Mouse (Mus musculus) CD4-positive, CD25-positive, alpha-beta regulatory T cell, adult 2 months (primary cell): ENCODE measurements around the gene Smpdl3b.
A peak's percentile ranks its signal among the peaks of the same experiment; 100 is the strongest.
"Not testable (repeated sequence)": the region's sequence is repeated elsewhere in the genome, so short reads cannot be mapped to it uniquely, and the experiment has no call there.

Source experiments
- DNase-seq: peaks from one replicate; pipeline ENCODE4 v3.0.0-alpha.2; 2012; ENCODE audit warnings: low read depth, low spot score

Gene Smpdl3b

GRCm38 (mm10) chr4:132780288-132780687 is 23.2 kb upstream of the Smpdl3b start:
- DNase-seq = no peak

- DNase-seq = no peak
Observed at GRCm38 (mm10) chr4:132778562-132779201, 21.6 kb upstream of the Smpdl3b start.

- DNase-seq = peak; percentile 81
Observed at GRCm38 (mm10) chr4:132776764-132777163, 19.7 kb upstream of the Smpdl3b start.

DNA sequence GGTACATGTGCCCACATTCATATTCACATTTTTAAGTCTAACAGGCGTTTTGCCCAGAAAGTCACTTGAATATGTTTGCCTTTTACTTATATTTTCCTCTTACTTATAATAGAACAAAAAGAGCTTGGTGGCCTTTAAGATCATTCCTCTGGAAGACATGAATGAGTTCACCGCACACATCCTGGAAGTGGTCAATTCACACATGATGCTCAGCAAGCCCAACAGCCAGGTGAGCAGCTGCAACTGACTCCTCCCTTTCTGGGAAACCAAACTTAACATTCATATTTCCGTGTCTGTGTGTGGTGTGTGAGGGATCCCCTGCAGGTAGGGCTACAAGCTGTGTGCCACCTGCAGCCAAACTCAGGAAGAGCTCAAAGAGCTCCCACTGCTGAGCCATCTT is 17.9 kb upstream of the Smpdl3b start:
- no peak for DNase-seq

- no peak for DNase-seq
Observed at GRCm38 (mm10) chr4:132771776-132772175, 14.7 kb upstream of the Smpdl3b start.

GRCm38 (mm10) chr4:132767914-132768876 is 11.1 kb upstream of the Smpdl3b start, which contains the start of gene Rpa2:
Gene Rpa2 (plus strand): TSS chr4:132768332.
- DNase-seq = peak; percentile 99

DNA sequence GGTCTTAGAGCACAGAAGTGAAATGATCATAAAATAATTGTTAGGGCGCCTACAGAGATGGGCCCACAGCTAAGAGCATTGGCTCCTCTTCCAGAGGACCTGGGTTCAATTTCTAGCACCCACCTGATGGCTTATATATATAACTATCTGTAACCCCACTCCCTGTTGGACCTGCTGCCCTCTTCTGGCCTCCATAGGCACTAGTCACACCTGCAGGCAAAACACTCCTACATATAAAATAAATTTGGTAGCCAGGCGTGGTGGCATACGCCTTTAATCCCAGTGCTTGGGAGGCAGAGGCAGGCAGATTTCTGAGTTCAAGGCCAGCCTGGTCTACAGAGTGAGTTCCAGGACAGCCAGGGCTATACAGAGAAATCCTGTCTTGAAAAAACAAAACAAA is 6.1 kb upstream of the Smpdl3b start:
- not testable (repeated sequence) for DNase-seq

- DNase-seq = no peak
Observed at GRCm38 (mm10) chr4:132762602-132763001, 5.5 kb upstream of the Smpdl3b start.

DNA sequence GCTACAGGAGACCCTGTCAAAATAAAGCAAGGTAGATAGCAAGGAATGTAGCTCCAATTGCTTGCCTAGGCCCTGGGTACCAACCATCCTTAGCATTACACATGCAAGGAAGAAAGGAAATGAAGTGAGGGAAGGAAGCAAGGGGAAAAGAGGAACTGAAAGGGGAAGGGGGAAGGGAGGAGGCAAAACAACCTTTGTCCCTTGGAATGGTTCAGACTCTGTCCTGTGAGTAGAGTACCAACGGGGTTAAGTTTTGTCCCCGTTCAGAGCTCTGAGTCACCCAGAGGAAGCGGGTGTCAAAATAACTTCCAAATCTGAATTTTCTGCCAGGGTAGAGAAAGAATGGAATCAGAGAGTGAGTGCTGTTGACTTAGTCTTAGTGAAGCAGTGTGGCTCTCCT is 3.2 kb upstream of the Smpdl3b start:
- DNase-seq = no peak

DNA sequence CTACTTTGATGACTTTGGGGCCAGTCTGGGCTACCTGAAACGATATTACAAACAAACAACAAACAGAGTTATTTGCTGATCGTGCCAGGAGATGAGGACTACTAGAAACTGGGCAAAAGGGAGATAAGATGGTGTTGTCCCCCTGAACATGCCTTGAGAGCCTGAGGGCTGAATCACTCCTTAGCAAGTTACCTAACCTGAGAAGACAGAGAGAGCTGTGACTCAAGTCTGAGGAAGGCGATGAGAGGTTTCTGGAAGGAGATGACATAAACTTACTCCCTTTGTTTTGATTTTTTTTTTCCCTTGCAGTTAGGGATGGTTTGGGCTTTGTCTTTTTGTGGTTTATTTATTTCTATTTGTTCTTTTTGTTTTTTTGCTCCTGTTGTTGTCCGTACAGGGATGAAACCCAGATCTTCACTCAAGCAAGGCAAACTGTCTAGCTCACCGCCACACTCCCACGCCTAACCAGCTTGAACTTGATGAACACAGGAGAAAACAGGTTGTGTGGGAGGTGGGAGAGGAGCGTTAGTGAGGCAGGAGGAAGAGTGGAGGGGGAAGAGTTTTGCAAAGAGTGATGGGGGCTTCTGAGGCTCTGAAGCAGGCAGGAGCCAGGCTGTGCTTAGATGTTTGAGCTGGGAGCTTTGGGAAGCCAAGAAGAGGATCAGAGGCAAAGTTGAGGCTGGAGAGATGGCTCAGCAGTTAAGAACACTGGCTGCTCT is 740 bp upstream of the Smpdl3b start:
- peak; percentile 41 for DNase-seq

GRCm38 (mm10) chr4:132752992-132753391 is 4.1 kb downstream of the Smpdl3b start:
- no peak for DNase-seq

DNA sequence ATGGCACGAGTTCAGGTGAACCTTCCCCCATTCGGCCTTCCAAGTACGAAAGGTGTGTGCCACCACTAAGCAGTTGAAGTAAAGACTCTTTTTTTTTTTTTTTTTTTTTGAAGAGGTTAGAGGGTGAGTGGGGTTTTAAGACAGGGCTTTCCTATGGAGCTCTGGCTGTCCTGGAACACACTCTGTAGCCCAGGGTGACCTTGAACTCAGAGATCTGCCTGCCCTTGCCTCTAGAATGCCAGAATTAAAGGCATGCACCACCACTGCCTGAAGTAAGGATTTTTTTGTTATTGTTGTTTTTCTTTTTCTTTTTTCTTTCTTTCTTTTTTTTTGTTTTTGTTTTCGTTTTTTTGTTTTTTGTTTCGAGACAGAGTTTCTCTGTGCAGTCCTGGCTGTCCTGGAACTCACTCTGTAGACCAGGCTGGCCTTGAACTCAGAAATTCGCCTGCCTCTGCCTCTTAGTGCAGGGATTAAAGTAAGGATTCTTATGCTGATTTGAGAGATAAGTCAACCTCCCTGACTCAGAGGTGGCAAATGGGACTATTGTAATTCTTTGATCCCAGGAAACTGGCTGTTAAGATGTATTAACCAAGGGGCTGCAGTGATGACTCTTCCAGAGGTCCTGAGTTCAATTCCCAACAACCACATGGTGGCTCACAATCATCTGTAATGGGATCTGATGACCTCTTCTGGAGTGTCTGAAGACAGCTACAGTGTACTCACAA is 7.6 kb downstream of the Smpdl3b start:
- no peak for DNase-seq

DNA sequence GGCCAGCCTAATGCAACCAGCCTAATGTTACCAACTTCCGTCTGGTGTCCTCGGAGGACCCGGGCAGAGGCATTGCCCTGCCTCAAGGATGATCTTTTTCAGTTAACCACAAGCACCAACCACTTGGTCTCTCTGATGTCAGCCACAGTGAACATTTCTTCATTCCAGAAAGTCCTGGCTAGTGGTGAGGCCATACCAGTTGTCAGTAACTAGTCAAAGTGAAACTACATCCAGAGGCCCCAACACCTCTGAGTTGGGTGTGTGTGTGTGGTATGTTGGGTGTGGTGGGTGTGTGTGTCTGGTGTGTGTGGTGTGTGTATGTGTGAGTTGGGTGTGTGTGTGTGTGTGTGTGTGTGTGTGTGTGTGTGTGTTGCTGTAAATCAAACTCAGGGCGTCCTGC is 8.3 kb downstream of the Smpdl3b start:
- peak; percentile 30 for DNase-seq

DNA sequence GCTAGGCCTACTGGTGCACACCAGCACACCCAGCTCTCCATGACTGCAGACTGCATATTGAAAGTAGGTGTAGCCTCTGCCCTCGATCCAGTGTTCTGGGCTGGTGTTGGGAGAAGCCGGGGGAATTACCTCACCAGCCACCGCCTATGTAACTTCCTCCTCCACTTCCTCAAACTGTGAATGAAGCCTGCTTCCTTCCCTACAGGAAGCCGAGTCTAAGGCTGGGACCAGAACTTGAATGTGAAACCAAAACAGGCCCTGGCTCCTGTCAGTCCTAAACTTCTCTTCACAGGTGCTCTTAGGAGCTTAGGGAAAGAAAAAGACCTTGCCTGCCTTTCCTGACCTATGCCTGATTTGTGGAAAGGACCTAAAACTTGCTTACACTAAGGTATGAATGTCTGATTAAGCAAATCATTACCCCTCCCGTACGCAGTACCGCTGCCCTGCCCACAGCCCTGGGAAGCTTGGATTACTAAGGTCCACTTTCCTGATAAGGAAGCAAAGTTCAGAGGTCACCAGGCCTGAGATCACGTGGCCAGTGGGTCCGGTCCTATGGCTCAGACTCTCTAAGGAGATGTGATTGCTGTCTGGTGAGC is 9.3 kb downstream of the Smpdl3b start:
- peak; percentile 73 for DNase-seq

GRCm38 (mm10) chr4:132746911-132747517 is 10.0 kb downstream of the Smpdl3b start:
- peak; percentile 45 for DNase-seq

DNA sequence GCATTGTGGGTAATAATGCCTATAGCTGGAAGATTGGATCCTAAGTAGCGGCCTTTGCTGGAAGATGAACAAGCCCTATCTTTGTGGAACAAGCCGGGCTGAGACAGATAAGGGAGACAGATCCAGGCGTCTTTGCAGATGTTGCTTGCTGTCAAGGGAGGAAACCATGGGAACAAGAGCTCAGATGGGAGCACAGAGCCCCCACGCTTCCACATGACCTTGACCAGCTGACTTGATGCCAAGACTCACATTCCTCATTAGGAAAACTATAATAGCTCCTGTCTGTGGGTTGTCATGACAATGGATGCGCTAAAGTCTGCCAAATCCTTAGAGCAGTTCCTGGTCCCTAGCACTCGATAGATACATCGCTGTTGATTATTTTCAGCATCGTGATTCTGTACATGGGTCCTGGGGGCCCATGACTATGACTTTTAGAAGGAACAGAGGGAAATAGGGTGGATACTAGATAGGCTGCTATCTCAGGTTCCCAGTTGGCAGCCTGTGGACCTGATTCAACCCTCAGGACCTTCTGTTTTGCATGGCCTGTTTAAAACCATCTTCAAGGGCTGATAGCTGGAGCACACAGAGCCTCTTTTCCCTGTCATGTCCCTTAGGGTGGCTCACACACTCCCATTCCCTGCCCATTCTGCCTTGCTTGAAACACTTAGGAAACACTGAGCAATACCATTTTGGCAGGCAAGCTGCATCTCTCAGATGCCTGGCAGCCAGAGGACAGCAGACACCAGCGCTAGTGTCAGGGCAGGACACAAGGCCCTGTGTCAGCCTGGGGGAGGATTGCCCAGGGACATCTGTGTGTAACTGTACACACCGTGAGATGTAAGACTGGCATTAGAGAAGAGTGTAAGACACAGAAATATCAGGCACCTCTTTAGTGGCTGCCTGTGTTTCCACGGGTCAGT is 12.8 kb downstream of the Smpdl3b start:
- DNase-seq = no peak

- peak; percentile 30 for DNase-seq
Observed at GRCm38 (mm10) chr4:132741491-132741890, 15.6 kb downstream of the Smpdl3b start.

DNA sequence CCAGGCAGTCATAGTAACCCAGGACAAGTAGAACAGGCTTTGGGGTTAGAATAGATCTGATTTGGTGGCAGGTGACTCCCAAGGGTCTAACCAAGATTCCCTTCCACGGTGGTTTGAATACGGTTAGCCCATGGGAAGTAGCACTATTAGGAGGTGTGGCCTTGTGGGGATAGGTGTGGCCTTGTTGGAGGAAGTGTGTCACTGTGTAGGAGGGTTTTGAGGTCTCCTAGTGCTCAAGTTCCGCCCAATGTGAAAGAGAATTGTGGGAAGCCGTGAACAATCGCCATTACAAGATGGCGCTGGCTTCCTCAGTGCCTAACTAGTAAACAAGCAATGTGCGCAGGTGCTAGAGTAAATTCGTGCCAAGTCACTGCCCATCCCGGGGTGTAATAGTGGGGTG is 19.9 kb downstream of the Smpdl3b start:
- DNase-seq = not testable (repeated sequence)

DNA sequence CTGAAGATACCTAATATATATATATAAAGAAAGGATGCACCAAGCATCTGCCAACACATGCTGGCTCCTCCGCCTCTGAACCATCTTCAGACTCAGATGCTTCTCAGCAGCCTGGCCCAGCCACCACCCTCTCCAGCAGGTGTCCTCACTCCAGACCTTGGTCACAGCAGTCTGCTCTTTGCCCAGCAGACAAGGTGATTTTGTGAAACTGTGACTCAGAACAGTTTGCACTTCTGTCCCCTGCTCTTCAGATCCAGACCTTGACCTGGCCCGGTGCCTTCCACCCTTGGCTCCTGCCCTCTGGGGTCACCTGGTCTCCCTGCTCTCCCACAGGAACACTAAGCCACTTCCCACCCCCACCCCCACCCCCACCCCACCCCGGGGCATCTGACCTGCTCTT is 21.2 kb downstream of the Smpdl3b start:
- DNase-seq = peak; percentile 15

- no peak for DNase-seq
Observed at GRCm38 (mm10) chr4:132735389-132735788, 21.7 kb downstream of the Smpdl3b start.
